Mouse (Mus musculus) G1E (cell line): ENCODE results near the gene Daam1. TPM values are rescaled to one million over a fixed set of nuclear protein-coding genes. Genes with fewer than 3 reads are reported as not detected.

ENCODE experiments used
- ATAC-seq: 2 replicates; pipeline ENCODE4 v1.8.0; 2016; ENCODE audit warnings: mild to moderate bottlenecking; ENCODE audit not compliant: insufficient number of reproducible peaks, poor library complexity, low FRiP score, severe bottlenecking; ENCODE audit errors: extremely low read depth
- DNase-seq: peaks from one replicate; pipeline ENCODE4 v3.0.0; 2012; ENCODE audit warnings: low spot score
- H3K27me3 ChIP-seq: 2 replicates; pipeline ENCODE4 v1.6.1; 2012; ENCODE audit warnings: mild to moderate bottlenecking, low read length, inconsistent platforms; ENCODE audit not compliant: insufficient read depth
- H3K36me3 ChIP-seq: replicated peaks from 2 replicates; pipeline ENCODE3; 2012; ENCODE audit warnings: mild to moderate bottlenecking, inconsistent platforms
- H3K4me1 ChIP-seq: 2 replicates; pipeline ENCODE4 v1.6.1; 2012; ENCODE audit warnings: low read depth, low read length, inconsistent platforms, mixed read lengths; ENCODE audit not compliant: insufficient read depth
- H3K4me3 ChIP-seq: 2 replicates; pipeline ENCODE4 v1.5.1; 2012; ENCODE audit warnings: low read depth, mild to moderate bottlenecking, inconsistent platforms, low read length, moderate library complexity, mixed read lengths
- H3K9me3 ChIP-seq: replicated peaks from 2 replicates; pipeline ENCODE4 v1.6.1; 2012; ENCODE audit warnings: inconsistent platforms
- CTCF ChIP-seq: IDR thresholded peaks from 2 replicates; pipeline ENCODE4 v1.5.1; 2012; ENCODE audit warnings: low read depth, low read length, inconsistent platforms, mixed read lengths
- GATA1 ChIP-seq: IDR thresholded peaks from 2 replicates; pipeline ENCODE4 v1.6.1; 2012; ENCODE audit warnings: borderline replicate concordance, low read length, inconsistent platforms, mixed read lengths
- GATA2 ChIP-seq: IDR thresholded peaks from 2 replicates; pipeline ENCODE4 v1.6.1; 2012; ENCODE audit warnings: low read depth, low read length, inconsistent platforms, borderline replicate concordance
- POLR2AphosphoS5 ChIP-seq: IDR thresholded peaks from 2 replicates; pipeline ENCODE4 v1.6.1; 2012; ENCODE audit warnings: low read depth, low read length, inconsistent platforms; ENCODE audit not compliant: insufficient replicate concordance
- TAL1 ChIP-seq: conservative IDR thresholded peaks from 2 replicates; pipeline ENCODE4 v1.6.1; 2012; ENCODE audit warnings: low read depth, low read length, inconsistent platforms, mixed read lengths
- polyA plus RNA-seq: library from polyadenylated mRNA; stranded (reverse); fragments of >175 nt; gene quantifications from 2 replicates; pipeline ENCODE4 v1.2.3, GENCODE M21; 2012
- total RNA-seq, 2 experiments: library from RNA; stranded (forward) in 1 of 2; stranded (reverse) in 1 of 2; fragments of 200-1000 nt in 1 of 2; fragments of >200 nt in 1 of 2; fragmentation: Nextera tagmentation in 1 of 2; gene quantifications; 2 replicates each; pipeline ENCODE4 v1.2.3; 2014 to 2017

Daam1 gene
- total and polyA plus RNA-seq, 3 experiments: 19.8 to 69.8 (median 57.3) TPM

DNA sequence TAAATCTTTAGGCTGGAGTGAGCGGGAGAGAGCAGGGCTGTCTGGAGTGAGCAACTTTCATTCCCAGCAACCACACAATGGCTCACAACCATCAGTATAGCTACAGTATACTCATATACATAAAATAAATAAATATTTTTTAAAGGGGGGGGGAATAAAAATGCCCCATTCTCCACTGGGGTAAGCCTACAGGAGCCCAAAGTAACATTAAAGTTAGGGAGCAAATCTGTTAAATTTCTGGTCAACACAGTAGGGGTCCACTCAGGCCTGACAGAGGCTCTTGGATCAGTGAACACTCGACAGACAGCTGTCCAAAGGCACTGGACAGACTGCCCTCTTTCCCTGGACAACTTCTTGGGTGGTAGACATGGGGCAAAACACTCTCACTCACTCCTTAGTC is 168.8 kb downstream of the Daam1 start:
- TF ChIP-seq CTCF (no peak), POLR2AphosphoS5 (no peak), GATA2 (no peak), TAL1 (no peak), GATA1 (no peak)
- Histone ChIP-seq H3K36me3 (peaks cover 7% of the 10 kb centered on the region), H3K4me1 (peaks cover 6% of the 10 kb centered on the region; the same call in 1 of the 2 replicates), H3K9me3 (no peaks in the 10 kb centered on the region), H3K4me3 (no peak overlapping the region), H3K27me3 (no peaks in the 10 kb centered on the region)
- DNase-seq (no peak), ATAC-seq (no peak)

DNA sequence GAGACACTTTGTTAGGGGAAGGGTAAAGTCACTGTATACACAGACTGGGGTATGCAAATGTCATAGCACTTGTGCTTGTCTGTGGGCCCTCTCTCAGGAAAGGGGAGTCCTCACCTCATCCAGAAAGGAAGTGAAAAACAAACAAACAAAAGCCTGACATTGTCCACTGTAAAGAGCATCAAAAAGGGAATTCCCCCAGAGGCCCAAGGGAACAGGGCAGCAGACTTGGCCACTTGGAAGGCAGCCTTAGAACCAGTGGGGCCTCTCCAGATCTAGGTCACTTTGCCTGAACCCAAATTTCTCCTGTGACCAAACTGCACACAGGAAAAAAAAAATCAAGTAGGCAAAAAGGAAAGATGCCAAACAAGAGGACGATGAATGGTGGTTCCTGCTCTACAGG is 170.9 kb downstream of the Daam1 start:
- Histone ChIP-seq H3K9me3 (no peaks in the 10 kb centered on the region), H3K4me1 (peaks cover 6% of the 10 kb centered on the region; the same call in 1 of the 2 replicates), H3K27me3 (no peaks in the 10 kb centered on the region), H3K4me3 (no peak overlapping the region), H3K36me3 (no peaks in the 10 kb centered on the region)
- TF ChIP-seq TAL1: no peak
- no peak for TF ChIP-seq GATA2
- no peak for TF ChIP-seq CTCF
- TF ChIP-seq GATA1: no peak
- TF ChIP-seq POLR2AphosphoS5: no peak
- ATAC-seq (no peak), DNase-seq (no peak)

DNA sequence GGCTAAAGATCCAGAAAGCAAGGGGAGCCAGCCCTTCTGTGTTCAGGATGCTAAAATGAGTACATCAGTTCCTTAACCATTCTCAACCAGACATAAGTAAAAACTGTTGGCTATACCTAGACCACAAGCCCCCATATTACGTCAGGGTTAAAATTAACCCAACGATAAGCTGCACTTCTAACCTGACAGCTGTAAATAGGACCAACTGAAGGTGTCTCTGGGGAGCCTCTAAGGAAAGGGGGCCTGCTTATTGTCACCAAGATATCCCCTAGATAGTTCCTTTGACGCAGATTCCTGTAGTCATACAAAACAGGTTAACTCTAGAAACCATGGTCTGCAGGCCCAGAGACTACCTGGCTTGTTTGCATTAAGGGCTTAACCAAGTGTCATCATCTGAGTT is 174.4 kb downstream of the Daam1 start:
- ATAC-seq (no peak), DNase-seq (no peak)
- Histone ChIP-seq H3K9me3 (no peaks in the 10 kb centered on the region), H3K4me1 (peaks cover 8% of the 10 kb centered on the region; the same call in 1 of the 2 replicates), H3K36me3 (no peaks in the 10 kb centered on the region), H3K27me3 (no peaks in the 10 kb centered on the region), H3K4me3 (no peak overlapping the region)
- TF ChIP-seq GATA1: no peak
- no peak for TF ChIP-seq GATA2
- TF ChIP-seq TAL1: no peak
- no peak for TF ChIP-seq CTCF
- TF ChIP-seq POLR2AphosphoS5: no peak

DNA sequence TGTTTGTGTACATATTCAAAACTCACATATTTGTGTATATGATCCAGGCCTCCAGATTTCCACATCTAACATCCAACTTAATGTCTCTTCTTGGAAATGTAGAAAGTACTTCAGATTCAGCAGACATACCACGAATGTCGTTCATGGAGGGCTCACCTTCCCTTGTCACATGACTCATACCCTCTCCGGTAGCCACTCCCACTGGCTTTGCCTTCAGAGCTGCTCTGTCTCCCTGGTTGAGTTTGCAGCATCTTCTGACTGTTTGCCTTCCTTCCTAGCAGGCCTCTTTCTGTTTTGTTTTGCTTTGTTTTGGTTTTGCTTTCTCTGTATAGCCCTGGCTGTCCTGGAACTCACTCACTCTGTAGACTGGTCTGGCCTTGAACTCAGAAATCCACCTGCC is 176.8 kb downstream of the Daam1 start:
- ATAC-seq (no peak), DNase-seq (no peak)
- no peak for TF ChIP-seq GATA2
- no peak for TF ChIP-seq TAL1
- TF ChIP-seq POLR2AphosphoS5: no peak
- TF ChIP-seq CTCF: no peak
- no peak for TF ChIP-seq GATA1
- Histone ChIP-seq H3K9me3 (no peaks in the 10 kb centered on the region), H3K27me3 (no peaks in the 10 kb centered on the region), H3K36me3 (no peaks in the 10 kb centered on the region), H3K4me1 (peaks cover 6% of the 10 kb centered on the region; the same call in 1 of the 2 replicates), H3K4me3 (no peak overlapping the region)

DNA sequence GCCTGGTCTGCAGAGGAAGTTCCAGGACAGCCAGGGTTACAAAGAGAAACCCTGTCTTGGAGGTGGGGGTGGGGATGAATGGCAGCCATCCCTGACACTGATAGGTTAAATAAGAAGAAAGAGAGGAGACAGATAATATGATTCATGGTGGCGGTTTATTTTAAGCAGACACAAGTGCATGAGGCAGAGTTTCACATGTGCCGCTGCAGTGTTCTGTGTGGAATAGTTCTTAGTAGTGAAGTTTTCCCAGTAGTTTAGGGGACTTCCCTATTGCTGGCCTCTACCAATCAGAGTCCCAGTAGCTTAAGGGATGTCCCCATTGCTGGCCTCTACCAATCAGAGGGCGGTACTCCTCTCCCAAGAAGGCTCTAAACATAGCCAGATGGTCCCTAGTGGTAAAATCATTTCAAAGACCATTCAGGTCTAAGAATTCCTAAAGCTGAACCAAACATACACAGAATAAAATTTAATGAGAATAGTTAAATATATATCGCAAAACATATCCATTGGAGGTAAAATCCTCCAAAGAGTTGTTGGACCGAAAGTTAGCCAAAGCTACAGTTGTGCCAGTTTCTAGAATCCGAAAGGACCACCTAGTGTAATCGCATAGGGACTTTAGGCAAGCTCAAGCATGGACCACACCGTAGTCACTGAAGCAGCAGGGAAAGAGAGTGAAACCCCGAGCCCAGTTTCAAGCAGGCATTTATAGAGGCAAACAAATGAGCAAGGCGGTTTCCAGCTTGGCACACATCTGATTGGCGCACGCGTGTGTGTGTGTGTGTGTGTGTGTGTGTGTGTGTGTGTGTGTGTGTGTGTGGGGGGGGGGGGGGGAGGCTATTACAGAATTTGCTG is 178.4 kb downstream of the Daam1 start:
- Histone ChIP-seq H3K27me3 (no peaks in the 10 kb centered on the region), H3K9me3 (no peaks in the 10 kb centered on the region), H3K4me1 (peaks cover 6% of the 10 kb centered on the region; the same call in 1 of the 2 replicates), H3K36me3 (no peaks in the 10 kb centered on the region), H3K4me3 (no peak overlapping the region)
- TF ChIP-seq GATA2 (no peak), CTCF (no peak), GATA1 (no peak), TAL1 (no peak), POLR2AphosphoS5 (no peak)
- ATAC-seq (no peak), DNase-seq (no peak)

DNA sequence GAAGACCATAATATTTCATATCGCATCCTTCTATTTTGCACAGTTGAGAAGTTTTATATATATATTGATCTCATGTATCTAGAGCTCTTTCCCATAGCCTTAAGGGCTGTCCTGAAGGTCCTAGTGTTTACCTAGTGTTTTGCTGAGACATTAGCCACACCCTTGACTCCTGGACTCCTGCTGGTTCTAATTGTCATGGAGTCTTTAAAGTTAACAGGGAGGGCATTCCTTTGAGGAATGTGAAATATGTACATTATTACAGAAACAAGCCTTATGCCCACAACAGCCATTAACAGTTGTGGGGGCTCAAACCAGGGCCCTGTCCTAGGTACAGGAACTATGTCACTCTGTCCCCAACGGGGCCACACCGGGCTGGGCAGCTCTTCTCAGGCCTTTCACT is 180.5 kb downstream of the Daam1 start:
- Histone ChIP-seq H3K9me3 (no peaks in the 10 kb centered on the region), H3K27me3 (no peaks in the 10 kb centered on the region), H3K36me3 (no peaks in the 10 kb centered on the region), H3K4me1 (peaks cover 6% of the 10 kb centered on the region; the same call in 1 of the 2 replicates), H3K4me3 (no peak overlapping the region)
- no peak for TF ChIP-seq TAL1
- TF ChIP-seq GATA1: no peak
- TF ChIP-seq GATA2: no peak
- TF ChIP-seq CTCF: no peak
- no peak for TF ChIP-seq POLR2AphosphoS5
- no peak for ATAC-seq
- DNase-seq: no peak
